Mouse (Mus musculus): ENCODE data around the gene Chd2.

GRCm38 (mm10) chr7:73423236-73423635, 118.4 kb downstream of the Chd2 start:
- TF ChIP-seq EP300 (IDR thresholded peaks at IDR 0.05; ENCODE audit: insufficient read depth, low read depth, low read length), result no peak
- no peak for TF ChIP-seq POLR2A (IDR thresholded peaks at IDR 0.05; ENCODE audit: insufficient read depth, low read depth, low read length)
- TF ChIP-seq CTCF (IDR thresholded peaks at IDR 0.05), result no peak

All from heart, adult 2 months (tissue).